Mouse (Mus musculus) embryonic facial prominence, embryonic 12.5 days (tissue): ENCODE measurements around the gene Cygb. TPM values are rescaled to one million over a fixed set of nuclear protein-coding genes. Genes with fewer than 3 reads are reported as not detected.
"Not testable (repeated sequence)": the region's sequence is repeated elsewhere in the genome, so short reads cannot be mapped to it uniquely, and the experiment has no call there.

Source experiments
- ATAC-seq: fragments of 200-750 bp; cut with Nextera tagmentation; 2 replicates; pipeline ENCODE4 v1.8.0; 2017; ENCODE audit not compliant: insufficient number of reproducible peaks, insufficient read depth, low FRiP score, low TSS enrichment
- H3K27ac ChIP-seq: fragments of 300-500 bp; sonication (generic); 2 replicates; pipeline ENCODE4 v1.5.1; 2016; ENCODE audit warnings: mild to moderate bottlenecking
- H3K27me3 ChIP-seq: fragments of 300-500 bp; sonication (generic); 2 replicates; pipeline ENCODE4 v1.6.1; 2016; ENCODE audit warnings: mild to moderate bottlenecking, moderate library complexity
- H3K36me3 ChIP-seq: fragments of 300-500 bp; sonication (generic); 2 replicates; pipeline ENCODE4 v1.6.1; 2016; ENCODE audit warnings: mild to moderate bottlenecking
- H3K4me1 ChIP-seq: fragments of 300-500 bp; sonication (generic); 2 replicates; pipeline ENCODE4 v1.6.1; 2016
- H3K4me2 ChIP-seq: fragments of 300-500 bp; sonication (generic); replicated peaks from 2 replicates; pipeline ENCODE4 v1.6.1; 2016; ENCODE audit warnings: mild to moderate bottlenecking, moderate library complexity
- H3K4me3 ChIP-seq: fragments of 300-500 bp; sonication (generic); 2 replicates; pipeline ENCODE4 v1.5.1; 2016; ENCODE audit warnings: mild to moderate bottlenecking
- H3K9ac ChIP-seq: fragments of 300-500 bp; sonication (generic); 2 replicates; pipeline ENCODE4 v1.6.1; 2016; ENCODE audit warnings: mild to moderate bottlenecking, moderate library complexity
- H3K9me3 ChIP-seq: fragments of 300-500 bp; sonication (generic); 2 replicates; pipeline ENCODE4 v1.6.1; 2016; ENCODE audit warnings: mild to moderate bottlenecking, moderate library complexity
- WGBS: fragments of 180-500 bp; shearing (Covaris S2); methylation state at CpG from one replicate; pipeline ENCODE4 v1.1.7; 2016; 5-methylcytosine and 5-hydroxymethylcytosine counted together
- polyA plus RNA-seq: library from polyadenylated mRNA; unstranded; fragments of >200 nt; fragmentation: Nextera tagmentation; extraction: Ambion mirVana; gene quantifications from 2 replicates; pipeline ENCODE4 v1.2.1, GENCODE M21; 2016

Cygb gene
- polyA plus RNA-seq, 1 experiment from 2014 or later, result 7.1 TPM

GRCm38 (mm10) chr11:116683777-116684176 is 29.7 kb upstream of the Cygb start:
- no peak for ATAC-seq
- Histone ChIP-seq H3K27ac (no peak overlapping the region), H3K36me3 (peaks cover 40% of the 10 kb centered on the region), H3K27me3 (no peaks in the 10 kb centered on the region), H3K4me2 (no peak overlapping the region), H3K4me1 (no peaks in the 10 kb centered on the region), H3K9me3 (no peaks in the 10 kb centered on the region), H3K9ac (no peak overlapping the region), H3K4me3 (no peak overlapping the region)
- 75% methylated on average over 4 of the region's 4 CpGs for WGBS

DNA sequence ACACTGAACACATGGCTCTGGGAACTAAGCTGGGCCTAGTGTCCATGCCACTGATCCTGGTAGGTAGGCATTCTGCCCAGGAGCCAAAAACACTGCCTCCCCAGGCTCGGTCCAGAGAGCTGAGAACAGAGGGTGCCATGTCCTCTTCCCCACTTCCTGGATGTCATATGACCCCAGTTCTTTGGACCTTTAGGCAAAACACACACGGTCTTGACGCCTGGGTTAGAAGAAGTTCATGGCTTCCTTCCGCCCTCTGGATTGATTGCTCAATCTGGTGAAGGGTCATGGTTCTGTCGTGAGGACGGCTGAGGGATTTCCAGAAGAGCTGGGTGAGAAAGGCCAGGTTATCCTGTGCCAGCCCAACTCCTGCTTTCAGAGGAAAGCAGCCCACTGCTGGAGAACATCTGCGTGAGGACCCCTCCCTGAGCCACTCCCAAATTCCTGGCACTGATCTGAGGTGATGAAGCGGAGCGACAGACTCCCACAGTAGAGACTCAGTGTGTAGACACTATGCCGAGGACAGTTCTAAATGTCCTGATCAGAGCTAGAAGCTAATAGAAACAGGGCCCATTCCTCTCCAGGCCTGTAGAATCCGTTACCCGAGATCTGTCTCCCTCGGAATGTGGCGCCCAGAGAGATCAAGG is 28.5 kb upstream of the Cygb start:
- H3K4me2 ChIP-seq, result no peak overlapping the region
- H3K27me3 ChIP-seq, result no peaks in the 10 kb centered on the region
- no peak for ATAC-seq
- WGBS, result 74% methylated on average over 14 of the region's 14 CpGs
- H3K36me3 ChIP-seq, result peaks cover 45% of the 10 kb centered on the region
- H3K27ac ChIP-seq, result no peak overlapping the region
- no peaks in the 10 kb centered on the region for H3K4me1 ChIP-seq
- no peak overlapping the region for H3K9ac ChIP-seq
- no peak overlapping the region for H3K4me3 ChIP-seq
- H3K9me3 ChIP-seq, result no peaks in the 10 kb centered on the region

DNA sequence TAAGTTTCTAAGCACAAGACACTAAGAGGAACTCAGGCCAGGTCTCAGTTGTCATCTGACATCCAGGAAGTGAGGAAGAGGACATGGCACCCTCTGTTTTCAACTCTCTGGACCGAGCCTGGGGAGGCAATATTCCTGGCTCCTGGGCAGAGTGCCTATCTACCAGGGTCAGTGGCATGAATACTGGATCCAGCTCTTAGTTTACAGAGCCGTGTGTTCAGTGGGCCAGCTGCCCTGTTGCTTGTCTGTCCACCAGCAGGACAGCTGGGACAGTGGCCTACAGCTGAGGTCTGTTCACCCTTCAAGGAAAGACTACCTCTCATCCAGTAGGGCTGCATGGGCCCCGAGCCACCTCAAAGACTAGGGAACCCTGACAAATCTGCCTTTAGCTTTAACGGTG is 27.0 kb upstream of the Cygb start:
- peaks cover 57% of the 10 kb centered on the region for H3K36me3 ChIP-seq
- H3K27me3 ChIP-seq, result no peaks in the 10 kb centered on the region
- H3K4me1 ChIP-seq, result no peaks in the 10 kb centered on the region
- H3K27ac ChIP-seq, result no peak overlapping the region
- H3K4me3 ChIP-seq, result no peak overlapping the region
- no peak overlapping the region for H3K9ac ChIP-seq
- H3K9me3 ChIP-seq, result no peaks in the 10 kb centered on the region
- ATAC-seq, result no peak
- WGBS, result 85% methylated on average over 4 of the region's 4 CpGs
- H3K4me2 ChIP-seq, result no peak overlapping the region

- Histone ChIP-seq H3K36me3 (peaks cover 57% of the 10 kb centered on the region), H3K27me3 (no peaks in the 10 kb centered on the region), H3K27ac (no peak overlapping the region), H3K4me2 (no peak overlapping the region), H3K9ac (no peak overlapping the region), H3K4me3 (no peak overlapping the region), H3K9me3 (no peaks in the 10 kb centered on the region), H3K4me1 (no peaks in the 10 kb centered on the region)
- no peak for ATAC-seq
- WGBS, result 69% methylated on average over 24 of the region's 24 CpGs
Observed at GRCm38 (mm10) chr11:116680321-116681091, 26.4 kb upstream of the Cygb start.

- Histone ChIP-seq H3K4me3 (no peak overlapping the region), H3K27me3 (no peaks in the 10 kb centered on the region), H3K36me3 (peaks cover 63% of the 10 kb centered on the region), H3K4me1 (peaks cover 5% of the 10 kb centered on the region; the same call in 1 of the 2 replicates), H3K4me2 (no peak overlapping the region), H3K9me3 (no peaks in the 10 kb centered on the region), H3K27ac (no peak overlapping the region), H3K9ac (no peak overlapping the region)
- WGBS, result 91% methylated on average over 6 of the region's 6 CpGs
- ATAC-seq, result no peak
Observed at GRCm38 (mm10) chr11:116679148-116679547, 25.0 kb upstream of the Cygb start.

DNA sequence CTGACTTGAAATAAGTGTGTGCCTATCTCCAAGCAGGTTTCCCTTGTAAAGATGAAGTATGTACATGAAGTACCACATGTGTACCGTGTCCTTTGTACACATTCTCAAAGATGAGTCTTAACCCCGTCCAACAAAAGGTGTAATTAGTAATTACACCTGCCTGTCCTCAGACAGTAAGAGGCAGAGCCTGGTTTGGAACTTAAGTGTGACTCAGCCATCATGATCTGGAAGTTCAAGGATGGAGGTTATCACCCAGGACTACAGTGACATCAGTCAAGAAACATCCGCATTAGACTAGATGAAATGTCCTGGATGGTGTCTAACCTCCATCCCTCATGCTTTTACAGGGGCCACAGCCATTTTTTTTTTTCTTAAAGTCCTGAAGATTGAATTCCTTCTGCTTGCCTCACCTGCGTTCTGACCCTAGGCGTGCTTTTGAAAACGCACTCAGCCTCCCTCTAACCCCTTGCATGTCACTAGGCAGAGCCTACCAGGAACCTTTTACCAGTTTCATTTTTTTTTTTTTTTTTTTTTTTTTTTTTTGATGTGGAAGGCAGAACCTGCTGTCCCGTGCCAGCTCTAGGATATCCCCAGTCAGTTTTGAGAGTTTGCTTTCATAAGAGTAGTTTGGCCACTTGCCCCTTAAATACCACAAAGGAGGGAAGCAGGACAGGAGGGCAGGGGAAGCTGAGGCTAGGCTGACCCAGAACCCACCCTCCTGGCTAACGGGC is 23.8 kb upstream of the Cygb start:
- WGBS, result 84% methylated on average over 8 of the region's 8 CpGs
- ATAC-seq, result no peak
- Histone ChIP-seq H3K36me3 (peaks cover 73% of the 10 kb centered on the region), H3K27ac (no peak overlapping the region), H3K4me1 (peaks cover 12% of the 10 kb centered on the region), H3K4me2 (no peak overlapping the region), H3K9me3 (no peaks in the 10 kb centered on the region), H3K27me3 (no peaks in the 10 kb centered on the region), H3K4me3 (no peak overlapping the region), H3K9ac (no peak overlapping the region)

- no peak for ATAC-seq
- peaks cover 67% of the 10 kb centered on the region for H3K36me3 ChIP-seq
- H3K9ac ChIP-seq, result no peak overlapping the region
- H3K4me2 ChIP-seq, result no peak overlapping the region
- no peak overlapping the region for H3K27ac ChIP-seq
- 89% methylated on average over 14 of the region's 14 CpGs for WGBS
- no peak overlapping the region for H3K4me3 ChIP-seq
- H3K27me3 ChIP-seq, result no peaks in the 10 kb centered on the region
- no peaks in the 10 kb centered on the region for H3K9me3 ChIP-seq
- peaks cover 17% of the 10 kb centered on the region for H3K4me1 ChIP-seq
Observed at GRCm38 (mm10) chr11:116676175-116676976, 22.3 kb upstream of the Cygb start.

GRCm38 (mm10) chr11:116675429-116675828 is 21.3 kb upstream of the Cygb start:
- Histone ChIP-seq H3K4me1 (peaks cover 21% of the 10 kb centered on the region), H3K36me3 (peaks cover 60% of the 10 kb centered on the region)
- H3K27ac ChIP-seq, ATAC-seq, H3K9me3 ChIP-seq, H3K9ac ChIP-seq, H3K27me3 ChIP-seq, H3K4me3 ChIP-seq, H3K4me2 ChIP-seq: not testable (repeated sequence)
- 79% methylated on average over 6 of the region's 6 CpGs for WGBS

DNA sequence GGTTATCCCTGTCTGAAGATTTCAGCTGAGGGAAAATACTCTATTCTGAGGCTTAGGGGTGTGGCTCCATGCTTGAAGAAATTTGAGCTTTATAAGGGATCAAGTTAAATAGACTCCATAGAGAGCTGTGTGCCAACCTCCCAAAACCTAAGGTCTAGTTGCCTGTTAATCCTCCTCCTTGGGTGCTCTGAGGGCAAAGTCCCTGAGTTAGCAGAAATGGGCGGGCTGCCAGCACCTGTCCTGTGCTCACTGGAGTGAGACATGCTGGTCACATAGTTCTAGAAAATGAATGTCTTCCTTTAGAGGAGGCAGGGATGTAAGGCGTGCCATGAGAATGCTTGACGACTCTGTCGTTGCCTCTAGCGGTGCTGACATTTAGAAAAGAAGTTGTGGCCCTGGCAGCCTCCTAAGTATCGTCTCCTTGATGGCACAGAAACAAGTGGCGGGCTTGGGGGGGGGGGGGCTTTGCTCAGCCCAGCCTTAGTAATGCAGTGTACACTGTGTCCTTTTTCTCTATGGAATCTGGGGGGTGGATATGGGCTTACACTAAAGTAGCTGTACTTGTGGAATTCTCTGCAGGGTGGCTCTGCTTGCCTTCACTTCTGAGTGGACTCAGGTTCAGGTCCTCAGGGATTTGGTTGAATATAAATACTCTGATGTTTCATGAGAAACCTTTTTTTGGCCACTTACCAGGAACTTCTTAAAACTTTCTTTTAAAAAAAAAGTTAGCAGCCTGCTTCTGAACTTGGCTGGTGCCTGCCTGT is 20.7 kb upstream of the Cygb start:
- no peak for ATAC-seq
- no peaks in the 10 kb centered on the region for H3K9me3 ChIP-seq
- 86% methylated on average over 7 of the region's 7 CpGs for WGBS
- H3K27me3 ChIP-seq, result no peaks in the 10 kb centered on the region
- peaks cover 23% of the 10 kb centered on the region for H3K4me1 ChIP-seq
- H3K27ac ChIP-seq, result no peak overlapping the region
- H3K4me2 ChIP-seq, result no peak overlapping the region
- no peak overlapping the region for H3K4me3 ChIP-seq
- H3K36me3 ChIP-seq, result peaks cover 60% of the 10 kb centered on the region
- no peak overlapping the region for H3K9ac ChIP-seq

DNA sequence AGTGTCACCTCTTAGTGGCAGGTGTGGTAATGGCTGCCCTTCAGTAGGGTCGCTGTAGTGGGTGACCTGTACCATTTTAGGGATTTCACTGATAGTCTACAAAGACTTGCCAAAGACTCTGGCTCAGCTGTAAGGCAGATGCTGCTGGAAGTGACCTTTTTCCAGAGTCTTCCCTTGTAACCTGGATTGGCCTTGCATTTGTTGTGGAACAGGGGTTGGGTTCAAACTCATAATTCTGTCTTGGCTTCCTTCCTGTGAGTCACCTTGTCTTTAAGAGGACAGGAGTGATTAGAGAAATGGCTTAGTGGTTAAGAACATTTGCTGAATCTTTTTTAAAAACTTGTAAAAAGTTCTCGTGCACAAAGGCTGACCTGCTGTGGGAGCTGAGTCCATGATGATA is 19.3 kb upstream of the Cygb start:
- Histone ChIP-seq H3K9me3 (no peaks in the 10 kb centered on the region), H3K9ac (peak overlapping the region; percentile 87; the same call in 1 of the 2 replicates), H3K4me1 (peaks cover 33% of the 10 kb centered on the region), H3K27me3 (no peaks in the 10 kb centered on the region), H3K4me2 (peak overlapping the region; percentile 79), H3K27ac (no peak overlapping the region), H3K36me3 (peaks cover 47% of the 10 kb centered on the region), H3K4me3 (peak overlapping the region; percentile 90; the same call in 1 of the 2 replicates)
- ATAC-seq, result no peak
- WGBS, result 85% methylated on average over 2 of the region's 2 CpGs

DNA sequence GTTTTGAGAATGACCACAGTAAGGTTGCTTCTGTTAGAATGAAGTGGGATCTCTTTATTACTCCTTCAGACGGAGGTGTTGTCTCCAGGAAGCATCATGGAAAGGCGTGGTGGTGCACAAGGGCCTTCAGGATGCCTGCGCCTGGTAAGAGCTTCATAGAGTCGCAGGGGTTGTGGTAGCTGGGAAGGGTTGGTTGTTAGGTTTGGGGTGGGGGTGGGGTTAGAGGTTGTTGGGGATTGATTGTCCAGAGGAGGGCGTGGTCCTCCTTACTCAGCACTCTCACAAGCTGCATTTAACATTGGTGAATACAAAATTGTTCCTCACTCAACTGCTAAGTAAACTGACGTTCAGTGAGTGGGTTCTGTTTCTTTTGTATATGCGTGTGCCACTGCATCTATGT is 18.5 kb upstream of the Cygb start:
- peak overlapping the region; percentile 87 for H3K9ac ChIP-seq
- no peaks in the 10 kb centered on the region for H3K27me3 ChIP-seq
- peak overlapping the region; percentile 79 for H3K4me2 ChIP-seq
- no peak for ATAC-seq
- H3K4me3 ChIP-seq, result peak overlapping the region; percentile 90
- WGBS, result 17% methylated on average over 7 of the region's 7 CpGs
- H3K4me1 ChIP-seq, result peaks cover 33% of the 10 kb centered on the region
- H3K9me3 ChIP-seq, result no peaks in the 10 kb centered on the region
- H3K36me3 ChIP-seq, result peaks cover 44% of the 10 kb centered on the region
- peak overlapping the region; percentile 42; the same call in 1 of the 2 replicates for H3K27ac ChIP-seq
